Mouse (Mus musculus): ENCODE data around the gene Atp1b1. TPM values are rescaled to one million over a fixed set of nuclear protein-coding genes. Genes with fewer than 3 reads are reported as not detected.

The Atp1b1 gene
- total RNA-seq, 2 experiments from 2014 or later: 1,433 to 1,539 TPM

DNA sequence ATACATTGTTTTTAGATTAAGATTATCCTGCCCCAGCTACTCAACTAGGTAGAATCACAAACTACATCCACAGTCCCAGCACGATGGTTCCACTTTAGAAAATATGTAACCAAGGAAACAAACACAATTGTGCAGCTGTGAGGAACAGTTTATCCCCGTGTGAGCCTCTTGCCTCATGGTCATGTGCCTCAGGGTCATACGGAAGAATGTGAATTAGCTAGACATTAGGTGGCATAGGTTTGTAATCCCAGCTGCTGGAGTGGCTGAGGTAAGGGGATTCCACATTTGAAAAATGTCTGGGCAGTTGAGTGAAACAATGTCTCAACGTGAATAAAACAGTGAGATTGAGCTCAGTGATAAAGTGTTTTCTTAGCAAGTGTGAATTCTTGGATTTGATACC, 60.5 kb downstream of the Atp1b1 start:
- DNase-seq (ENCODE audit: low spot score in 2 of 2): no peak

DNA sequence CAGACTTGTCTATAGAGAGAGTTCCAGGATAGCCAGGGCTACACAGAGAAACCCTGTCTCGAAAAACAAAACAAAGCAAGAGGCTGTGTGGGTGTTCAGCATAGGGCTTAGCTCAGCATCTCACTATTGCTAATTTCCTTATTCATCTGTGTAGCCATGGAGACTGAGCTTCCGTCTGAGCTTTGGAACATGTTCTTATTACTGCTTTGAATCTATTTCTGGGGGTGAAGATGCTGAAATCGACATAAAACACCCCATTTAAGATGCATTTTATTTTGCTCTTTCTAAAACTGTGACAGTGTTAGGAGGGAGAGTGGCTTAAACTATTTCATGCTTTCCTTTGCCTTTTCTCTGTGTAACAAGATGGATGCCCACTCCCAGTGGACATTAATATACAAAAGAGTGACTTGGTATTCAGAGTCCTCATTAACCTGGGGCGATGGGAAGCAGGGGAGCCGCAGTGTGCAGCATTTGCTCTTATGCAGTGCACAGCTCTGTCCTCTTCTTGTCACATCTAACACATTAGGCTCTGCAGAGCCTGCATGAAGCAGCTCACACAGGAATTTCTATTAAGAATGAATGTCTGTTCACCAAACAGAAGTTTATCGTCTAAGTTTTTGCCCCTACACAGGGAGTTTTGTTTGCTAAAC, 62.9 kb downstream of the Atp1b1 start:
- peak in 1 of 2 experiments; percentile 29 for DNase-seq (ENCODE audit: low spot score in 2 of 2)

DNA sequence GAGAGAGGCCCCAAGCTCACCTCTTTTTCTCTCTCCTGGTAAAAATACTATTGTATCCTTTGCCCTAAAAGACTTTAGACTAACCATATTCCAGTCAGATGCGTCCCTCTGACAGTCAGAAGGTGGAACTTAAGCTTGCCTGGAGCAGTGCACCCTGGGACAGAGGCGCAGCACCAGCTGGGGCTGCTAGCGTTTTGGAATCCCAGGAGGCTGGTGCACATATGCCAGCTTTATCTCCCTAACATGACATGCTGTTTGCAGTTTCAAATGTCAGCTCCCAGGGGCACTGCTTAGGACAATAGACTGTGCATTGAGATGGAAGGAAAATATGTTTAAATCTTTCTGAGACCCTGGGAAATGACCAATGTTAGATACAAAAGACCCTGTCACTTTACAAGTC, 66.0 kb downstream of the Atp1b1 start:
- DNase-seq (ENCODE audit: low spot score in 2 of 2): no peak

DNA sequence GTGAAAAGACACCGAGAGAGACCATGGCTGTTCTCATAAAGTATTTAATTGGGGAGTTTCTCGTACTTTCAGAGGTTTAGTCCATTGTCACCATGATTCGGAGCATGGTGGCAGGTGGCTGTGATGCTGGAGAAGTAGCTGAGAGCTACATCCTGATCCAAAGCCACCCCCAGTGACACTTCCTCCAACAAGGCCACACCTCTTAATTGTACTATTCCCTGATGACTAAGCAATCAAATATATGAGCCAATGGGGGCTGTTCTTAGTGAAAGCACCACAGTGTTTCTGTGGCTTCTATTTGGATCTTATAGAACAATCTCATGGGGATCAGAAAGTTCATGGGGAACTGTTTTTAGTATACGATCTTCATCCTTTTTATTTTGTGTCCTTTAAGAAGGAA, 68.4 kb downstream of the Atp1b1 start:
- DNase-seq (ENCODE audit: low spot score in 2 of 2): no peak

Other genes starting within 250 kb of the Atp1b1 start
- gene Slc19a2, start 209.3 kb downstream of the Atp1b1 start, total RNA-seq (2021): 10 to 100 TPM in 1 of 2 experiments, 1 to 10 TPM in 1; 9.8 to 10.1 TPM
- gene Ccdc181, start 182.8 kb downstream of the Atp1b1 start, total RNA-seq (2021): 10 to 100 TPM; 20.2 TPM
- gene Nme7, start 154.2 kb downstream of the Atp1b1 start, total RNA-seq (2021): 10 to 100 TPM; 21.7 to 23.8 TPM
- gene Blzf1, start 150.9 kb downstream of the Atp1b1 start, total RNA-seq (2021): 10 to 100 TPM; 25.8 to 29.8 TPM

All from layer of hippocampus, postnatal 10 days (tissue).